Mouse (Mus musculus) brain, embryonic 14.5 days (tissue): ENCODE measurements around the gene Nup133. TPM values are rescaled to one million over a fixed set of nuclear protein-coding genes. Genes with fewer than 3 reads are reported as not detected.

Source experiments
- DNase-seq: peaks from one replicate; pipeline ENCODE4 v3.0.0-alpha.2; 2011; ENCODE audit warnings: low read depth
- CTCF ChIP-seq: fragments of 200-500 bp; IDR thresholded peaks from 2 replicates; pipeline ENCODE4 v1.5.1; 2012; ENCODE audit warnings: inconsistent platforms, mild to moderate bottlenecking, moderate library complexity, borderline replicate concordance; ENCODE audit not compliant: insufficient read depth, insufficient read length; ENCODE audit errors: extremely low read depth
- POLR2A ChIP-seq: fragments of 200-500 bp; IDR thresholded peaks from 2 replicates; pipeline ENCODE4 v1.6.1; 2012; ENCODE audit warnings: mild to moderate bottlenecking, inconsistent platforms, borderline replicate concordance; ENCODE audit not compliant: poor library complexity, insufficient read depth, insufficient read length, severe bottlenecking; ENCODE audit errors: extremely low read depth
- polyA plus RNA-seq: library from polyadenylated mRNA; depleted of rRNA; stranded (reverse); fragments of >200 nt; gene quantifications from 2 replicates; pipeline ENCODE4 v1.2.3, GENCODE M21; 2012; rRNA removed

Nup133 gene
- polyA plus RNA-seq, 1 experiment: 23.2 TPM

DNA sequence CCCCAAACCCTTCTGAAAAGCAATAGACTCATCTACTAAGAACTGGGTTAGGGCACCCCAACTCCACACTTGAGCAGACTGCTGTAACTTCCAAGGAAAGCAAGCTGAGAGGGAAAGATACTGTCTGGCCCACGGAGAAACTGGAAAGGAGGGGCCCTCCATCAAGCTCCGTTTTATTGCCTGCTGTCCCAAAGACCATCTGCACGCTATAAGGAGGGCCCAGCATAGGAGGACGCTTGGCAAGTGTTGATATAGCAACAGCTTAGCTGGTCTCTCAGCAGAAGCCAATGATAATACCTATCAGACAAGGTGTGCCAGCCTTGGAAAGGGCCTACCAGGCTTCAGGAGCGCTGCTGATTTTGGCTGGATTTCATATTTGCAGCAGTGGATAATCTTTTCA lies 97.5 kb downstream of the Nup133 start:
- no peak for DNase-seq

DNA sequence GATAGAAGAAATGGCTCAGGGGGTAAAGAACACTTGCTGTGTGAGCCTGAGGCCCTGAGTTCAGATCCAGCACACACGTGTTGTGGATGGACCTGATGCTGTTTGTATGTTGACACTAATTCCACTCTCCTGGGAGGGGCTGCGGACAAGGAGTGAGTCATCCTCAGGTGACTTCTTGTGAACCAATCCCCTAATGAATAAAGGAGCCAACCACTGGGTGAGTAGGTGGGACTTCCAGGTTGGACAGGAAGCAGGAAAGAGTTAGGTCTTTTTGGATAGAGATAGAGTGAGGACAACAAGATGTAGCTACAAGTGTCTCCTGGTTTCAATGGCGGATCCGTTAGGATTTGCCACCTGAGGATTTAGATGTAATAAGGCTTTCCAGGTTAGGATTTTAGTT lies 99.7 kb downstream of the Nup133 start:
- TF ChIP-seq POLR2A (no peak), CTCF (no peak)

More for the DNA sequence above, 97.5 kb downstream of the Nup133 start:
- no peak for TF ChIP-seq CTCF

DNA sequence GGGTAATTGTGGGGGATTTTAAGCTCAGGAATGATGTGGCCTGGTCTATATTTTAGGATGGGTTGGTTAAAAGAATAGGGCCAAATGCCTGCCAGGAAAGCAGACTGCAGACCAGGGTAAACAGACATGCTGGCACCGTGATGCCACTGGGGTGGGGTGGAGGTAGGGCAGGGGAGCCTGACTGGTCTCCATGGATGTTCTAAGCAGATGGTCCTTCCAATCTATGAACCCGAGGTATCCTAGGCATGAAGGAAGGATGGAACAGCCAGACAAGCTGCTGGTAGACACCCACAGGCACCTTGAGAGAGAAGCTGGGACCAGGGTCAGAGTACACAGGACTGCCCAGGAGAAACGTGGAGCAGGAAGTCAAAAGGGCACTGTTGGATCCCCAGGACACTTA lies 101.5 kb downstream of the Nup133 start:
- TF ChIP-seq POLR2A (no peak), CTCF (no peak)
- no peak for DNase-seq

More for the DNA sequence above, 99.7 kb downstream of the Nup133 start:
- no peak for DNase-seq

Other genes starting within 250 kb of the Nup133 start
- 48.0 and 49.1 TPM in 2 replicates for gene Rab4a, start 143.3 kb downstream of the Nup133 start, polyA plus RNA-seq
- gene Ccsap, start 89.1 kb downstream of the Nup133 start, polyA plus RNA-seq: 6.6 and 7.5 TPM in 2 replicates
- 9.0 and 10.3 TPM in 2 replicates for gene Acta1, start 54.5 kb downstream of the Nup133 start, polyA plus RNA-seq
- gene Abcb10, start 33.9 kb upstream of the Nup133 start, polyA plus RNA-seq: 16.0 and 19.5 TPM in 2 replicates
- 27.9 and 34.1 TPM in 2 replicates for gene Taf5l, start 72.1 kb upstream of the Nup133 start, polyA plus RNA-seq
- 8.3 and 9.6 TPM in 2 replicates for gene Urb2, start 72.2 kb upstream of the Nup133 start, polyA plus RNA-seq